Mouse (Mus musculus): Measurements from ENCODE around the gene Plin1. TPM values are rescaled to one million over a fixed set of nuclear protein-coding genes. Genes with fewer than 3 reads are reported as not detected.
A peak's percentile ranks its signal among the peaks of the same experiment; 100 is the strongest.

The Plin1 gene
- total and polyA plus RNA-seq, 2 experiments from 2014 or later: 0.11 TPM; not detected in 1

DNA sequence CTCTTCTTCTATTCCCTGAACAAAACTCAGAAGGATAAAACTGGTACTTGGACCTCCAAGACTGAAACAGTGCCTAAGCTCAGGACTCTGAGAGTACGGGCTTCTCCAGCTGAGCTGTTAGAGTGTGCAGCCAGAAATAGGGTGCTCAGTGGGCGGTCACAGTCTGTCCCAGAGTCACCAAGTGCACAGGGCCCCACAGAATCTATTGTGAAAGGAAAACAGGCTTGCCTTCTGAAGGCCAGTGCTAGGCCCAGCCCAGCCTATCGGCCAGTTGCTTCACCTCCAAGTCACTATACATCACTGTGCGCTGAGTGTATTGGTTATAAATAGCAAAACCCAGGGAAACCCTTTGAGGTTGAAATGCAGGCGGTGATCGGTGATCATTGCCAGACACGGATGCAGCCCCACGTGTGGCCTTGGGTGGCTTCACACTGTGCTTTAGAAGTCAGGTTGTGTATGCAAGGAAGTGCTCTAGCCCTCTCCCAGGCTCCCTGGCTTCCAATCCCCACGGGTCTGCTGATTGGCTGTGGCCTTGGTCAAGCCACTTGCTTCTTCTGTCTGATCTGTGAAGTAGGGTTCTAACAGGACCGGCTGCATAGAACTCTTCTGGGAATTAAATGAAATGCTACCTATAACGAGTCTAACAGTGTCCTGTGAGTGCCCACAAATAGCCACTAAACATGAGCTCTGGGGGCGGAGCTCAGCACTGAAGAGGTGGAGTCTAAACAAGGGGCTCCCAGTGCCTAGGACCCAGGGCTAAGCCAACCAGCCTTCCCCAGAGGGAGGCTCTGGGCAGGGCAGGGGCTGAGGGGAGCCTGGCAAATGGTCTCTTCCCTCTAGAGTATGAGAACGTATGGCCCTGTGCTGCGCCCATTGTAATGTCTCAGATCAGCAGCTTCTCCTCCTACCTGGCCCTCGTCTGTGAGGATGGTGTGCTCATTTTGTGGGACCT lies 39.1 kb upstream of the Plin1 start:
- H3K4me3 ChIP-seq (ENCODE audit: low read depth, low read length): no peak overlapping the region
- peaks cover 11% of the 10 kb centered on the region; the same call in 1 of the 2 replicates for H3K4me1 ChIP-seq (ENCODE audit: control insufficient read depth, insufficient read depth)
- H3K9ac ChIP-seq (replicated peaks; ENCODE audit: low read depth, low read length): 0 out of 2 replicates have a peak overlapping the region, but pooled peaks have one; percentile 20
- no peaks in the 10 kb centered on the region for H3K9me3 ChIP-seq (replicated peaks; ENCODE audit: control insufficient read depth, low read length)
- H3K36me3 ChIP-seq (replicated peaks; ENCODE audit: control insufficient read depth, insufficient read depth, low read length): no peaks in the 10 kb centered on the region
- H3K27me3 ChIP-seq (ENCODE audit: control insufficient read depth, insufficient read depth, low read length): no peaks in the 10 kb centered on the region
- TF ChIP-seq CTCF (IDR thresholded peaks at IDR 0.05; ENCODE audit: low read depth) (no peak), EP300 (IDR thresholded peaks at IDR 0.05; ENCODE audit: low read depth) (no peak)
- WGBS: 33% methylated on average over 15 of the region's 15 CpGs
- peak overlapping the region; percentile 47 for H3K27ac ChIP-seq (ENCODE audit: low read depth)
- ATAC-seq (ENCODE audit: insufficient read depth, low read depth) (peak; percentile 84), DNase-seq (ENCODE audit: low spot score) (peak; percentile 58)
- no peak overlapping the region for H3K4me2 ChIP-seq (ENCODE audit: low read depth, low read length)

DNA sequence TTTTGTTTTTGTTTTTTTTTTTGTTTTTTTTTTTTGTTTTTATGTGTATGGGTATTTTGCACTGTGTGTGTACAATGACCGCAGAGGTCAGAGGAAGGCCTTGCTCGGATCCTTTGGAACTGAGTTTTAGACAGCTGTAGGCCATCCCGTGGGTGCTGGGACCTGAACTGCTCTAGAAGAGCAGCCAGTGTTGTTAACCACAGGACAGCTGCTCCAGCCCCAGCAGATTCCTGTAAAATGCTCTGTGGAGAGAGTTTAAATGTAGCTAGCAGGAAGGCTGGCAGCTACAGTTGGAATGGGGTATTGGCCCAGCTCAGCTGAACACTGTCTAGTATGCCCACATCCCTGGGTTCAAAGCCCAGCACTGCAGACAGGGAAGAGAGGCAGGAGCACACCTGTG lies 37.0 kb upstream of the Plin1 start:
- H3K9me3 ChIP-seq (replicated peaks; ENCODE audit: control insufficient read depth, low read length): no peaks in the 10 kb centered on the region
- TF ChIP-seq EP300 (IDR thresholded peaks at IDR 0.05; ENCODE audit: low read depth): no peak
- H3K9ac ChIP-seq (replicated peaks; ENCODE audit: low read depth, low read length): no peak overlapping the region
- ATAC-seq (ENCODE audit: insufficient read depth, low read depth) (no peak), DNase-seq (ENCODE audit: low spot score) (no peak)
- no peak overlapping the region for H3K27ac ChIP-seq (ENCODE audit: low read depth)
- WGBS: 79% methylated on average over 3 of the region's 3 CpGs
- H3K36me3 ChIP-seq (replicated peaks; ENCODE audit: control insufficient read depth, insufficient read depth, low read length): no peaks in the 10 kb centered on the region
- peaks cover 11% of the 10 kb centered on the region; the same call in 1 of the 2 replicates for H3K4me1 ChIP-seq (ENCODE audit: control insufficient read depth, insufficient read depth)
- no peak overlapping the region for H3K4me2 ChIP-seq (ENCODE audit: low read depth, low read length)
- no peak overlapping the region for H3K4me3 ChIP-seq (ENCODE audit: low read depth, low read length)
- H3K27me3 ChIP-seq (ENCODE audit: control insufficient read depth, insufficient read depth, low read length): no peaks in the 10 kb centered on the region

DNA sequence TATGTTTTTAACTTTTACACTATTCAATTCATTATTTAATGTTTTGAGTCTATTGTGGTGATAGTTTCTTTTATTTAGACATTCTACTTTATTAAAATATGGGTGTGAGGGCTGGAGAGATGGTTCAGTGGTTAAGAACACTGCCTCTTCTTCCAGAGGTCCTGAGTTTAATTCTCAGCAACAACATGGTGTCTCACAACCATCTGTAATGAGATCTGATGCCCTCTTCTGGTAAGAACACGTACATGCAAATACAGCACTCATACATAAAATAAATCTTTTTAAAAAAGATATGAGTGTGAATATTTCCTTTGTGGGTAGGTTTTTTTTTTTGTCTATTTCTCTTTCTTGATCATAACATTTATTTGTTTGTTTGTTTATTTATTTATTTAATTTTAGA lies 33.3 kb upstream of the Plin1 start:
- ATAC-seq (ENCODE audit: insufficient read depth, low read depth): no peak
- H3K4me1 ChIP-seq (ENCODE audit: control insufficient read depth, insufficient read depth): no peaks in the 10 kb centered on the region
- 50% methylated on average over 1 of the region's 1 CpGs for WGBS

DNA sequence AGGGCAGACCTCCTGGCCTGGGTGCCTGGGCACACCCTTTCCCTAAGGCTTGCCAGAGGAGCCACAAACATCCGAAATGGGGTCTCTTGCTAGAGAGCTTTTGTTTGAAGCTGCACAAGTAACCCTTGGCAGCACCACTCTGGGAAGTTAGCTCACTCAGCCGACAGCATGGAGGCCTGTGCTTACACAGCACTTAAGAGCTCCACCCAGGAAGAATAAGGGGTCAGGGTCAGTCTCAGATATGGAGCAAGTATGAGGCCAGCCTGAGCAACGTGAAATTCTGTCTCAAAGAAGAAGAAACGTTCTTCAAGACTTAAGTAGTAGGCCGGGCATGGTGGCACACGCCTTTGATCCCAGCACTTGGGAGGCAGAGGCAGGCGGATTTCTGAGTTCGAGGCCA lies 29.4 kb upstream of the Plin1 start:
- H3K4me1 ChIP-seq (ENCODE audit: control insufficient read depth, insufficient read depth): no peaks in the 10 kb centered on the region
- DNase-seq (ENCODE audit: low spot score) (no peak), ATAC-seq (ENCODE audit: insufficient read depth, low read depth) (no peak)
- H3K9ac ChIP-seq (replicated peaks; ENCODE audit: low read depth, low read length): no peak overlapping the region
- WGBS: 72% methylated on average over 8 of the region's 8 CpGs
- H3K27ac ChIP-seq (ENCODE audit: low read depth): no peak overlapping the region
- TF ChIP-seq CTCF (IDR thresholded peaks at IDR 0.05; ENCODE audit: low read depth): no peak
- TF ChIP-seq EP300 (IDR thresholded peaks at IDR 0.05; ENCODE audit: low read depth): no peak
- H3K36me3 ChIP-seq (replicated peaks; ENCODE audit: control insufficient read depth, insufficient read depth, low read length): no peaks in the 10 kb centered on the region
- H3K9me3 ChIP-seq (replicated peaks; ENCODE audit: control insufficient read depth, low read length): no peaks in the 10 kb centered on the region
- H3K27me3 ChIP-seq (ENCODE audit: control insufficient read depth, insufficient read depth, low read length): no peaks in the 10 kb centered on the region
- H3K4me3 ChIP-seq (ENCODE audit: low read depth, low read length): no peak overlapping the region
- no peak overlapping the region for H3K4me2 ChIP-seq (ENCODE audit: low read depth, low read length)

More for the DNA sequence above, 33.3 kb upstream of the Plin1 start:
- TF ChIP-seq EP300 (IDR thresholded peaks at IDR 0.05; ENCODE audit: low read depth): no peak
- TF ChIP-seq CTCF (IDR thresholded peaks at IDR 0.05; ENCODE audit: low read depth): no peak
- H3K4me2 ChIP-seq (ENCODE audit: low read depth, low read length): no peak overlapping the region
- no peaks in the 10 kb centered on the region for H3K27me3 ChIP-seq (ENCODE audit: control insufficient read depth, insufficient read depth, low read length)
- no peak overlapping the region for H3K27ac ChIP-seq (ENCODE audit: low read depth)
- H3K9ac ChIP-seq (replicated peaks; ENCODE audit: low read depth, low read length): no peak overlapping the region
- DNase-seq (ENCODE audit: low spot score): no peak
- no peaks in the 10 kb centered on the region for H3K36me3 ChIP-seq (replicated peaks; ENCODE audit: control insufficient read depth, insufficient read depth, low read length)
- H3K4me3 ChIP-seq (ENCODE audit: low read depth, low read length): no peak overlapping the region
- no peaks in the 10 kb centered on the region for H3K9me3 ChIP-seq (replicated peaks; ENCODE audit: control insufficient read depth, low read length)

DNA sequence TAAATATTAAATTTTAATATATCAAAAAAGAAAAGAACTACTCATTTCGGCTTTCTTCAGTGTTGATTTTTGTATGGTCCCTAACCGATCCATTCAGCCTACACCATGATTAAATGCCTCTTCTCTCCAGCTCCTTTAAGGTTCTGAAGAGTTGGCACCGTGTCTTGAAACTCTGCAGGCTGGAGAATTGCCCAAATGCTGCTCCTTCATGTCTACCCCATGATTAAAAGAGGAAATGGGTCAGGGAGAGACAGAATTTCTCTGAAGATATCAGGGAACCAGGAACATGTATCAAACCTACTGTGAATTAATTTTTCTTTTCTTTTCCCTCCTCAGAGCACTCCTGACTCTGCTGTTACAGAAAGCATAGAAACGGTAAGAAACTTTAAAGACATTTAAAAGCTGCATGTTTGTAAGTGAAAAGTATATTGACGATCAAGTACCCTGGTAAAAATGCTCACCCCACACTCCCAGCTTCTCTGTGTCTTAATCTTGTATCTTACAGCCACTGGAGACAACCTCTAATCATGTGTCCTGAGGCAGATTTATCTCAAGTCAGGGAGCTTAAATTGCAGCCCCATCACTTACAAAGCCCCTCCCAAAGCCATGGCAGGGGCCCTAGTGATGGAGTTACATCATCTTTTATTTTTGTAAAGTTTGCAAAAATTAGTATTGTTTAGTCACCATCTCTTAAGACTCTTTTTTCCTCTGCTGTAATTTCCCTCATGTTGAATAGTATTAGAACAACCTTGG lies 28.6 kb upstream of the Plin1 start:
- 63% methylated on average over 5 of the region's 5 CpGs for WGBS
- no peak for DNase-seq (ENCODE audit: low spot score)
- Histone ChIP-seq H3K9me3 (replicated peaks; ENCODE audit: control insufficient read depth, low read length) (no peaks in the 10 kb centered on the region), H3K4me2 (ENCODE audit: low read depth, low read length) (no peak overlapping the region), H3K27ac (ENCODE audit: low read depth) (no peak overlapping the region), H3K27me3 (ENCODE audit: control insufficient read depth, insufficient read depth, low read length) (no peaks in the 10 kb centered on the region), H3K4me3 (ENCODE audit: low read depth, low read length) (no peak overlapping the region), H3K4me1 (ENCODE audit: control insufficient read depth, insufficient read depth) (no peaks in the 10 kb centered on the region), H3K9ac (replicated peaks; ENCODE audit: low read depth, low read length) (no peak overlapping the region), H3K36me3 (replicated peaks; ENCODE audit: control insufficient read depth, insufficient read depth, low read length) (no peaks in the 10 kb centered on the region)
- ATAC-seq (ENCODE audit: insufficient read depth, low read depth): no peak
- no peak for TF ChIP-seq CTCF (IDR thresholded peaks at IDR 0.05; ENCODE audit: low read depth)
- TF ChIP-seq EP300 (IDR thresholded peaks at IDR 0.05; ENCODE audit: low read depth): no peak
